Mouse (Mus musculus) embryonic facial prominence, embryonic 11.5 days (tissue): ENCODE measurements around the gene Cstb. TPM values are rescaled to one million over a fixed set of nuclear protein-coding genes. Genes with fewer than 3 reads are reported as not detected.
A peak's percentile ranks its signal among the peaks of the same experiment; 100 is the strongest.

Experiments
- ATAC-seq: fragments of 200-750 bp; cut with Nextera tagmentation; replicated peaks from 2 replicates; pipeline ENCODE4 v1.8.0; 2017; ENCODE audit warnings: low read depth; ENCODE audit not compliant: insufficient number of reproducible peaks, low FRiP score, low TSS enrichment
- DNase-seq: peaks from one replicate; pipeline ENCODE4 v3.0.0-alpha.2; 2015; ENCODE audit warnings: low spot score
- H3K27ac ChIP-seq: fragments of 300-500 bp; sonication (generic); replicated peaks from 2 replicates; pipeline ENCODE4 v1.5.1; 2014; ENCODE audit warnings: mild to moderate bottlenecking, low read depth, low read length, control low read depth
- H3K27me3 ChIP-seq: fragments of 300-500 bp; sonication (generic); 2 replicates; pipeline ENCODE4 v1.6.1; 2014; ENCODE audit warnings: mild to moderate bottlenecking, low read length, moderate library complexity, mixed read lengths; ENCODE audit not compliant: control insufficient read depth, insufficient read depth
- H3K36me3 ChIP-seq: fragments of 300-500 bp; sonication (generic); replicated peaks from 2 replicates; pipeline ENCODE4 v1.6.1; 2014; ENCODE audit warnings: low read depth, mild to moderate bottlenecking, low read length, moderate library complexity, mixed read lengths; ENCODE audit not compliant: control insufficient read depth, insufficient read depth
- H3K4me1 ChIP-seq: fragments of 300-500 bp; sonication (generic); 2 replicates; pipeline ENCODE4 v1.6.1; 2014; ENCODE audit warnings: low read length, mixed read lengths; ENCODE audit not compliant: control insufficient read depth, insufficient read depth
- H3K4me2 ChIP-seq: fragments of 300-500 bp; sonication (generic); 2 replicates; pipeline ENCODE4 v1.6.1; 2014; ENCODE audit warnings: low read depth, mild to moderate bottlenecking, control low read depth, low read length, moderate library complexity
- H3K4me3 ChIP-seq: fragments of 300-500 bp; sonication (generic); 2 replicates; pipeline ENCODE4 v1.5.1; 2014; ENCODE audit warnings: low read depth, low read length, control low read depth
- H3K9ac ChIP-seq: fragments of 300-500 bp; sonication (generic); replicated peaks from 2 replicates; pipeline ENCODE4 v1.6.1; 2014; ENCODE audit warnings: mild to moderate bottlenecking, control low read depth, low read length
- H3K9me3 ChIP-seq: fragments of 300-500 bp; sonication (generic); replicated peaks from 2 replicates; pipeline ENCODE4 v1.6.1; 2016; ENCODE audit warnings: mild to moderate bottlenecking, low read length, inconsistent platforms, mixed read lengths; ENCODE audit not compliant: control insufficient read depth
- WGBS: fragments of 180-500 bp; shearing (Covaris S2); extraction: QIAGEN DNeasy Blood & Tissue Kit; methylation state at CpG from one replicate; pipeline ENCODE4 v1.1.7; 2014; 5-methylcytosine and 5-hydroxymethylcytosine counted together
- polyA plus RNA-seq: library from polyadenylated mRNA; unstranded; fragments of >200 nt; fragmentation: Nextera tagmentation; extraction: Ambion mirVana; gene quantifications from 2 replicates; pipeline ENCODE4 v1.2.1, GENCODE M21; 2014

Cstb gene
- polyA plus RNA-seq, 1 experiment from 2014 or later: 177 TPM

DNA sequence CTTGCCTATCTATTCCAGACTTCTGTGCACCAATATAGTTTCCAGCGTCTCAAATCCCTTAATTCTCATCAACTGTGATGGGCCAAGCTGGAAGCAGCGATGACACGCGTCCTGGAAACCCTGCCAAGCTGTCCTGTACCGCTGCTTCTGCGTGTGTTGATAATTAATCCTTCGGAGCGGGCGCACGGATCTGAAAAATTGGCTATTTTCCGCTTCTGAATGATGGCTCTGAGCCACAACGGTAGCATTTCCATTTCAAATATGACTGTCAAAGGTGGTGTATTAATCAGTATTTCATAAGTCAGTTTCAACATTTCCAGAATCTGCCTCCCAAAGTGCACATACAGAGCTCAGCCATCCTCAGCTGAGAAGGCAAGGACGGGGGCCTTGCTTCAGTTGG lies 31.2 kb downstream of the Cstb start:
- no peak for DNase-seq
- H3K27me3 ChIP-seq: no peaks in the 10 kb centered on the region
- no peak for ATAC-seq
- no peaks in the 10 kb centered on the region for H3K36me3 ChIP-seq
- H3K9me3 ChIP-seq: no peaks in the 10 kb centered on the region
- WGBS: 89% methylated on average over 13 of the region's 13 CpGs
- H3K9ac ChIP-seq: no peak overlapping the region
- H3K27ac ChIP-seq: no peak overlapping the region
- H3K4me1 ChIP-seq: peaks cover 3% of the 10 kb centered on the region; the same call in 1 of the 2 replicates
- no peak overlapping the region for H3K4me2 ChIP-seq
- no peak overlapping the region for H3K4me3 ChIP-seq

DNA sequence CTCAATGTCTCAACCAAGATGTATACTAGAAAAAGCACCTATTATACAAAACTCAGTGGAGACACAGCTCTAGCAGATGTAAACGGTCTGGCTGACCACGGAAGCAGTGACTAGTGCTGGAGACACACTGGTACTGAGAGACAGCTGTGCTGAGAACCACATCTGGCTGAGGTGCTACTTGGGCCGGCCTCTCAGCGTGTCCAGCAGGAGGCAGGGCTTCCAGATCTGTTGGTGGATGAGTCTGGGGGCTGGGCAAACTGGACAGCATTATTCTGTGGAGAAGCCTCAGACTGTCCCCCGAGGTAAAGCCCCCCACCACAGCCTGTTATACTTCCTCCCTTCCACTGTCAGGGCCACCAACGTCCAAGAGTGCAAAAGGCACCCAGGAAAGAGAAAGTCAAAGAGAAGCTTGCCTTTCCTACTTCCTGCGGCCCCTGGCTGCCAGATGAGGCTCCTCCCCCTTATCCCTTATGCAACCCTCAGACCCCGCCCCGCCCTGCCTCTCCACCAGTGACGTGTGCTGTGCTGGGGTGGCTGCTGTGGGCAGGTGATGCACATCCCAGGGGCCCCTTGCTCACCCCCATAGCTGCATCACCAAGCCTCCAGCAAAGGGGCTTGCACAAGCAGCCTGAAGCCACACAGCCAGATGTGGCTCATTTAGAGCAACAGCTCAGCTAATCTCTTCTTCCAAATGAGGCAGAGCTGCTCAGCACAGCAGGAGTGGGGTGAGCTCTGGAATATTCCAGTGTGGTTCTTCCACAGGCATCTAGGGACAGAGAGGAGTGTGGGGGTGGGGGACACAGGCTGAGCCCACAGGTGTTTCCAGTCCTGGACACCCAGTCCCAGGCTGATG lies 32.3 kb downstream of the Cstb start:
- no peaks in the 10 kb centered on the region for H3K27me3 ChIP-seq
- H3K9ac ChIP-seq: no peak overlapping the region
- H3K4me1 ChIP-seq: peaks cover 3% of the 10 kb centered on the region; the same call in 1 of the 2 replicates
- no peaks in the 10 kb centered on the region for H3K9me3 ChIP-seq
- DNase-seq (peak; percentile 22), ATAC-seq (no peak)
- H3K36me3 ChIP-seq: no peaks in the 10 kb centered on the region
- no peak overlapping the region for H3K27ac ChIP-seq
- H3K4me3 ChIP-seq: no peak overlapping the region
- whole genome bisulfite sequencing: 17% methylated on average over 10 of the region's 10 CpGs
- H3K4me2 ChIP-seq: no peak overlapping the region

DNA sequence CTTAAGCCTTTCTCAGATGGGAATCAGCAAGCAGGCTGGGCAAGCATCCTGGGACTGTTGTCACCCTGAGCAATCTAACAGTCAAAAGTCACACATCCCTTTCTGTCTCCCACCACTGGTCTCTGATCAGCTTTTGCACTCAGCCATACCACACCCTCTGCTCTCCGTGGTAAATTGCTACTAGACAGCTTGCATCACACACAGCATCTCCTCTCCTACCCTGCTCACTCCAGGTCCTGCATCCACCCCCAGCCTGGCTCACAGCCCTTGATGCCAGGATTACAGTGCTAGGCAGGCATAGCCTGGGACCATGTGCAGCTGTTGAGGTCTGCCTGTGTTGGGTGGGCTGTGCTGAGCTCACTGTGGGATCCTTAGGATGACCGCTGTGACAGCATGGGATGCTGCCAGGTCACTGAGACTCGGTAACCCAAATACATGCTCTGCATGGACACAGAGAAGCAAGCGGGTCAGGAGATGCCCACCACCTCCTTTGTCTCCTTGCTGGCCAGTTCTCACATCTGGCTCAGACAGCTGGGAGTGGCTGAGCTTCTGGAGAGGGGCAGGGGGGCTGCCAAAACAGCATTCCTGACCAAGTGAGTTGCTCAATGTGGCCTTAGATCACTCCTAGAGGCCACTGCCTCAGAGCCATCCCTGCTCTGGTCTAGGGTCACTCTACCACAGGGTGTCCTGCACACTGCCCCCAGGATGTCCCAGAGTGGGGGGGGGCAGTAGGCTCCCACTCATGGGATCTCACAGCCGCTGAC lies 33.1 kb downstream of the Cstb start:
- H3K4me3 ChIP-seq: no peak overlapping the region
- 66% methylated on average over 5 of the region's 5 CpGs for WGBS
- no peak overlapping the region for H3K9ac ChIP-seq
- H3K4me2 ChIP-seq: no peak overlapping the region
- no peaks in the 10 kb centered on the region for H3K9me3 ChIP-seq
- peaks cover 3% of the 10 kb centered on the region; the same call in 1 of the 2 replicates for H3K4me1 ChIP-seq
- H3K27me3 ChIP-seq: 0 out of 2 replicates have a peak, but pooled peaks cover under 1% of the 10 kb centered on the region
- DNase-seq: no peak
- no peak for ATAC-seq
- H3K36me3 ChIP-seq: no peaks in the 10 kb centered on the region
- no peak overlapping the region for H3K27ac ChIP-seq

DNA sequence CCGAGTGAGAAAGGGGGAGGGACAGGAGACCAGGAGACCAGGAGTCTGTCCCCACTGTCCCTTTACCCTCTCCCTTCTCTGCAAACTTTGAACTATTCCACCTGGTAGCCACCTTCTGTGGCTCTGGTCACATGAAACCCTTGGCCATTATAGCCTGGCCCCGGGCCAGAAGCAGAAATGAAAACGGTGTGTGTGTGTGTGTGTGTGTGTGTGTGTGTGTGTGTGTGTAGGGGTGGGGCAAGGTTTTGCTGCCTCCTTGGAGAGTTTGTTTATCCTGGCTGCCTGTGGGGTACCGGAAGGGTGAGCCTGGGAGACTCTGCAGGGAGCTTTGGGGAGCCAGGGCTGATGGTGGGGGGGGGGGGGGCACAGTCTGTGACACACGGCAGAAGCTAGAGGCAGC lies 35.0 kb downstream of the Cstb start:
- H3K4me2 ChIP-seq: no peak overlapping the region
- DNase-seq (no peak), ATAC-seq (no peak)
- 0 out of 2 replicates have a peak, but pooled peaks cover 2% of the 10 kb centered on the region for H3K27me3 ChIP-seq
- H3K9me3 ChIP-seq: no peaks in the 10 kb centered on the region
- WGBS: 44% methylated on average over 5 of the region's 5 CpGs
- H3K27ac ChIP-seq: no peak overlapping the region
- peaks cover 5% of the 10 kb centered on the region; the same call in 1 of the 2 replicates for H3K4me1 ChIP-seq
- H3K36me3 ChIP-seq: no peaks in the 10 kb centered on the region
- no peak overlapping the region for H3K9ac ChIP-seq
- H3K4me3 ChIP-seq: no peak overlapping the region

DNA sequence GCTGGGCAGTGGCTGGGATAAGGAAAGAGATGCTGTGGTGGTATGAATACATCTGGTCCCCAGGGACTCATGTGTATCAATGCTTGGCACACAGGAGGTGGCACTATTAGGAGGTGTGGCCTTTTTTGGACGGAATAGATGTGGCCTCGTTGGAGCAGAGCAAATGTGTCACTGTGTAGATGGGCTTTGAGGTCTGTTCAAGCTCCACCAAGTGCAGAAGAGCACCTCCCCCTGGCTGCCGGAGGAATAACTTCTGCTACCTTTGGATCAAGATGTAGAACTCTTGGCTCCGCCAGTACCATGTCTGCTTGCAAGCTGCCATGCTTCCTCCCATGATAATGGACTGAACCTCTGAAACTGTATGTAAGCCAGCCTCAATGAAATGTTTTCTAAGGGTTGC lies 36.3 kb downstream of the Cstb start:
- Histone ChIP-seq H3K27me3 (0 out of 2 replicates have a peak, but pooled peaks cover 2% of the 10 kb centered on the region), H3K27ac (no peak overlapping the region), H3K9ac (no peak overlapping the region), H3K36me3 (no peaks in the 10 kb centered on the region), H3K4me1 (peaks cover 5% of the 10 kb centered on the region; the same call in 1 of the 2 replicates), H3K4me2 (no peak overlapping the region), H3K9me3 (no peaks in the 10 kb centered on the region), H3K4me3 (no peak overlapping the region)
- 74% methylated on average over 4 of the region's 4 CpGs for WGBS
- ATAC-seq: no peak
- DNase-seq: no peak

DNA sequence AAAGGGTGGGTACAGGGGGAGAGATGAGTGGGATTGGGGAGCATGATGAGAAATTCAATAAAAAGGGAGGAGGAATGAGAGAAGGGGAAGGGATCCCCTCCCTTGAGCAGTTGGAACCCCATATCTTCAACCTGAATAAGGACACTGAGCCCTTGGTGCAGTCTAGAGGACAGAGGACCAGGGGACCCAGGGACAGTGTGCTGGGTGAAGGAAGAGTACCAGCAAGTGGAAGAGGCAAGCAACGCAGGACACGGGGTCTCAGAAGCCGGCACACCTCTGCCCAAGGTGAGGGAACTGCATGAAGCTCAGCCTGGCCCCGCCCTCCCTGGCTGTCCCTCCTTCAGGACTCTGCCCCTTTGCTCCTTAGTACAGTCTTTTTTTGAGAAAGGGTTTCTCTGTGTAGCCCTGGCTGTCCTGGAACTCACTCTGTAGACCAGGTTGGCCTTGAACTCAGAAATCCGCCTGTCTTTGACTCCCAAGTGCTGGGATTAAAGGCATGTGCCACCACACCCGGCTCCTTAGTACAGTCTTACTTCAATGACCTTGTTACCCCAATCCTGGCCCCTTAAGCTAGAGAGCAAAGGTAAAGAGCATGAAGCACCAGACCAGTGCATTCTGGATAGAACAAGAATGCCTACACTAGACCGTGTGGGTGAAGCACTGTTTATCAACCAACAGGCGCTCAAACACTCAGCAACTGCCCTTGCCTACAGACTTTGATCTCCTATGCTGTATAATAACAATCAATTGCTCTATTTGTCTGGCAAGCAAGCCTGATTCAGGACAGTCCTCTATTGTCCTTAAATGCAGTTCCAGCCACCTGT lies 37.7 kb downstream of the Cstb start:
- H3K9ac ChIP-seq: no peak overlapping the region
- H3K4me1 ChIP-seq: peaks cover 5% of the 10 kb centered on the region; the same call in 1 of the 2 replicates
- no peak for ATAC-seq
- H3K36me3 ChIP-seq: no peaks in the 10 kb centered on the region
- no peak for DNase-seq
- WGBS: 90% methylated on average over 8 of the region's 8 CpGs
- H3K27me3 ChIP-seq: 0 out of 2 replicates have a peak, but pooled peaks cover 2% of the 10 kb centered on the region
- H3K27ac ChIP-seq: no peak overlapping the region
- no peak overlapping the region for H3K4me2 ChIP-seq
- H3K9me3 ChIP-seq: no peaks in the 10 kb centered on the region
- H3K4me3 ChIP-seq: no peak overlapping the region

DNA sequence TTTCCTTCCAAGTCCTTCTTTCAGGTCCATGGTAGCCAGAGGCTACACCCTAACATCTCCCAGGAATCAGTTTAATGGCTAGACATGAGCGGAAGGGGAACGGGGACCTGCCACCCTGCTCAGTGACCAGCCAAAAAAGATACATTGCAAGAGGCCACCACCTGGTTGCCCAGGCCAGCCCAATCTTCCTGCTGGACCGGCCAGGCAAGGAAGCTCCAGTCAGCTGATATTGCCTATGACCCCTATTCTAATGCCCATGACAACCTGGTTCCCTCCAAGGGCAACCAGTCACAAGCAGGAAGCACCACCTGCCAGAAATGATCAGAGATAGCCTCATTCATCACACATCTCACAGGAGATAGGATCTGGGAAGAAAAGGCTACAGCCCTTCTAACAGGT lies 38.3 kb downstream of the Cstb start:
- Histone ChIP-seq H3K9me3 (no peaks in the 10 kb centered on the region), H3K9ac (peak overlapping the region; percentile 62), H3K36me3 (no peaks in the 10 kb centered on the region), H3K4me1 (peaks cover 5% of the 10 kb centered on the region; the same call in 1 of the 2 replicates), H3K27me3 (0 out of 2 replicates have a peak, but pooled peaks cover 2% of the 10 kb centered on the region), H3K4me2 (peak overlapping the region; percentile 99), H3K4me3 (peak overlapping the region; percentile 65), H3K27ac (no peak overlapping the region)
- WGBS: 94% methylated on average over 3 of the region's 3 CpGs
- ATAC-seq: no peak
- no peak for DNase-seq
